Mouse (Mus musculus) embryonic fibroblast, embryonic 13.5 days (primary cell): ENCODE data around the gene Acpp. TPM values are rescaled to one million over a fixed set of nuclear protein-coding genes. Genes with fewer than 3 reads are reported as not detected.

Experiments used
- H3K27ac ChIP-seq: 2 replicates; pipeline ENCODE4 v1.5.1; 2012; ENCODE audit warnings: low read length, control low read depth, inconsistent platforms; ENCODE audit not compliant: insufficient read depth
- H3K4me1 ChIP-seq: 2 replicates; pipeline ENCODE4 v1.6.1; 2011; ENCODE audit warnings: low read length; ENCODE audit not compliant: control insufficient read depth, insufficient read depth
- H3K4me3 ChIP-seq: 2 replicates; pipeline ENCODE4 v1.5.1; 2011; ENCODE audit warnings: mild to moderate bottlenecking, control low read depth, low read length; ENCODE audit not compliant: insufficient read depth
- CTCF ChIP-seq: IDR thresholded peaks from 2 replicates; pipeline ENCODE4 v1.5.1; 2011; ENCODE audit warnings: mild to moderate bottlenecking, control low read depth, low read length, moderate library complexity, borderline replicate concordance; ENCODE audit not compliant: insufficient read depth
- POLR2A ChIP-seq: IDR thresholded peaks from 2 replicates; pipeline ENCODE4 v1.6.1; 2011; ENCODE audit warnings: low read depth, mild to moderate bottlenecking, control low read depth, low read length, moderate library complexity
- polyA plus RNA-seq: library from polyadenylated mRNA; stranded (reverse); fragments of >200 nt; gene quantifications from 2 replicates; pipeline ENCODE4 v1.2.4, GENCODE M21; 2011; ENCODE audit warnings: low read depth; ENCODE audit not compliant: missing spikeins, insufficient read length

Acpp gene
- polyA plus RNA-seq, 1 experiment = 0.84 TPM

DNA sequence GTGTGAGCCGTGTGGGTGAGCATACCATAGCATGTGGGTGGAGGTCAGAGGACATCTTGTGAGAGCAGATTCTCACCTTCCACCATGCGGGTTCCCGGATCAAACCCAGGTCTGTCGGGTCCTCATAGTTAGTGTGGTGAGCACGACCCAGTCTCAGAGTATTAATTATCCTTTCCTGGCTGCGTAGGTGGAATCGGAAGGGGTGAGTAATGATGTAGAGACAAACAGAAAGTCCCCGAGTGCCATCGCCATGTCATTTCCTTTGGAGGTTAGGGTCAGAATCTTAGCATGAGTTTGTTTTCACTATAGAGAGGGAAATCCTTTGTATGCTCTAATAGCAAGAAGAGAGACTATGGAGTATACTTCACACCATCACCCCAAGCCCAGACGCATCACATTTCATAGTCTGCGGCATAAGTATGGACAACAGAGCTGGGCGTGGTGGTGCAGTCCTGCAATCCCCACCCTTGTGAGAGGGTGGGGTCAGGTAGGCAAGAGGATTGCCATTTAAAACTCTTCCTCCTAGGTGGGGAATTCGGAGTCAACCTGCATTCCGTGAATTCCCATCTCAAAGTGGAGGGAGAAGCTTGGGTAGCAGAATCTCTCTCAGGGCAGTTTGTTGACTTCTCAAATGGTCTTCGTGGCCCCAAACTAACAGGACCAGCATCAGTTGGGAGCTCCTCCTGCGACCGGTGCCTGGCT lies 62.3 kb downstream of the Acpp start:
- Histone ChIP-seq H3K4me3 (no peak overlapping the region), H3K4me1 (no peaks in the 10 kb centered on the region), H3K27ac (no peak overlapping the region)
- no peak for TF ChIP-seq POLR2A
- TF ChIP-seq CTCF = no peak

DNA sequence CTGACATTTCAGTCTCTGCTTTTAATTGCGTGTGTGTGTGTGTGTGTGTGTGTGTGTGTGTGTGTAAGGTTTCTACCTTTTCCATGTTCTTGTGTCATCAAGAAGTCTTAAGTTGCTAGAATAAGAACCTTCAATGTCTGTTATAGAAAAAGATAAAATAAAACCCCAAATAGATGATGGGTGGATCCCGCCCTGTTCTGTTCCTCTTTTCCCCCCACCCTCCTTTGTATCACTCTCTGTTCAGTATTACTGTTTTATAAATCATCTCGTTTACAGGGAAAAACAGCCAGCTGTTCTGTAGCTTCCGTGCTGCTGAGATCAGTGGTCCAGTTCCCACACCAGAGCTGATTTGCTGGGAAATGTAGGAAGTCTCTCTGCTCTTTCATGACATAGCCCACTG lies 65.5 kb downstream of the Acpp start:
- H3K4me3 ChIP-seq = no peak overlapping the region
- TF ChIP-seq CTCF (no peak), POLR2A (no peak)
- H3K27ac ChIP-seq = no peak overlapping the region
- no peaks in the 10 kb centered on the region for H3K4me1 ChIP-seq

DNA sequence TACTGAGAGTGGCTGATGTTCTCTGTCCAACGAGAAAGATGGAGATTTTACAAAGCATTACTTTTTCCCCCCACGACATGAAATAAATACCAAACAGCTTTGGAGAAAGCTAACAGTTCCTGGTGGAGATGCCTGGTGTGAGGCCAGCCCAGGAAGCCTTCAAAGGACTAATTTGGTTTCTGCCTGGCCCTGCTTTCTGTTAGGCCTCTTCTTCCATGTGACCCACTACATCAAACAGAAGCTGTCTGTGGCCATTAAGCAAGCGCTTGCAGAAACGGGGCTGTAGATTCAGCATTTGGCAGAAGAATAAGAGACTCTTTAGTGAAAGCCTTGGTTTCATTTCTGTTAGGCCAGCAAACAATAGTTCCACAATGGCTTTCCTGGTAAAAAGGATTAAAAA lies 65.9 kb downstream of the Acpp start:
- Histone ChIP-seq H3K27ac (no peak overlapping the region), H3K4me3 (no peak overlapping the region), H3K4me1 (no peaks in the 10 kb centered on the region)
- TF ChIP-seq CTCF = no peak
- TF ChIP-seq POLR2A = no peak

DNA sequence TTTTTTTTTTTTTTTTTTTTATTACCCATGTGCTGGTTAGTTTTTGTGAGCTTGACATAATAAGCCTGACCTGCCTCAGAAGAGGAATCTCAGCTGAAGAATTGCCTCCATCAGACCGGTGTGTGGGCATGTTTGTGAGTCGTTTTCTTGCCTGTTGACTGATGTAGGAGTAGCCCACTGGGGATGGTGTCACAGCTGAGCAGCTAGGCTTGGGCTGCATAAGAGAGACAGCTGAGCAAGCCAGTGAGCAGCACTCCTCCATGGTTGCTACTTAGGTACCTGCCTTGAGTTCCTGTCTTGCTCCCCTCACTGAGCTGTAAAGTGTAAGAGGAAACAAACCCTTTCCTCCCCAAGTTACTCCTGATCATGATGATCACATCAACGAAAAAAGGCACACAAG lies 67.6 kb downstream of the Acpp start:
- H3K27ac ChIP-seq = no peak overlapping the region
- TF ChIP-seq POLR2A (no peak), CTCF (no peak)
- H3K4me3 ChIP-seq = no peak overlapping the region
- no peaks in the 10 kb centered on the region for H3K4me1 ChIP-seq

DNA sequence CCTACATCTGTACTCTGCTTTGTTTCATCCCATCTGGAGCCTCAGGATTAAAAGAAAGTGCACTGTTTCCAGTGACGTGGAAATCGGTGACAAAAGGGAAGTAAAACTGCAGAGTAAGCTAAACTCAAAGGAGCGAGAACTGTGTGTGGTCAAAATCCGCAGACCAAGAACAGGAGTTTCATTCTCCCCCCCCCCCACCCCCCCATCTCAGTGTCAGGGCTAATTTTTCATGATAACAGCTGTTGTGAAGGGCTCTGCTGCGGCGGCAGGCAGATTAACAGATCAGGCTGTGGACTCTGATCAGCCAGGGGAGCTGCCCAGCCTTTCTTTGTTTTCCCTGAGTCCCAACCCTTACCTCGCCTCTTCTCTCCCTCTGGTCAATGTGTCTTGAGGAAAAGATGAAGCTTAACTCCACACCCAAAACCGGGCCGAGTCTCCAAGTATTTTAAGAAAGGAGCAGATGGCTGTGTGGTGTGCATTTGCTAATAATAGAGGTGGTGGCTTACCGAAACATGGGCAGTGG lies 68.1 kb downstream of the Acpp start:
- no peak overlapping the region for H3K27ac ChIP-seq
- H3K4me3 ChIP-seq = no peak overlapping the region
- no peak for TF ChIP-seq POLR2A
- TF ChIP-seq CTCF = no peak
- H3K4me1 ChIP-seq = no peaks in the 10 kb centered on the region

DNA sequence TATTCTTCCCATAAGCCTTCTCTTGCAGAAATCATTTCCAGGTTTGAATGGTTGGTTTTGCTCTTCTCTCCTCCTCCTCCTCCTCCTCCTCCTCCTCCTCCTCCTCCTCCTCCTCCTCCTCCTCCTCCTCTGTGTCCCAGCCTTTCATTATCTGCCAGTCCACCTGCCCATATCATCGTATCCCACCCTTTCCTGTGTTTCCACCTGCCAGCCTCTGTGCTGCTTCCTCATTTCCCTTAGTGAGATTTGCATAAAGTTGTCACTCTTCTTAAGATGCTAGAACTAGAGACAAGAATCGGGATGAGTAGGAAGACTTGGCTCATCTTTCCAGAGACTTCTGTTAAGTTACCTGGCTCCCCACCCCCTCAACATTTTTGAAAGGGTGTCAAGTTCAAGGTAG lies 73.0 kb downstream of the Acpp start:
- no peak overlapping the region for H3K27ac ChIP-seq
- no peak overlapping the region for H3K4me3 ChIP-seq
- TF ChIP-seq POLR2A (no peak), CTCF (no peak)
- H3K4me1 ChIP-seq = peaks cover 6% of the 10 kb centered on the region

DNA sequence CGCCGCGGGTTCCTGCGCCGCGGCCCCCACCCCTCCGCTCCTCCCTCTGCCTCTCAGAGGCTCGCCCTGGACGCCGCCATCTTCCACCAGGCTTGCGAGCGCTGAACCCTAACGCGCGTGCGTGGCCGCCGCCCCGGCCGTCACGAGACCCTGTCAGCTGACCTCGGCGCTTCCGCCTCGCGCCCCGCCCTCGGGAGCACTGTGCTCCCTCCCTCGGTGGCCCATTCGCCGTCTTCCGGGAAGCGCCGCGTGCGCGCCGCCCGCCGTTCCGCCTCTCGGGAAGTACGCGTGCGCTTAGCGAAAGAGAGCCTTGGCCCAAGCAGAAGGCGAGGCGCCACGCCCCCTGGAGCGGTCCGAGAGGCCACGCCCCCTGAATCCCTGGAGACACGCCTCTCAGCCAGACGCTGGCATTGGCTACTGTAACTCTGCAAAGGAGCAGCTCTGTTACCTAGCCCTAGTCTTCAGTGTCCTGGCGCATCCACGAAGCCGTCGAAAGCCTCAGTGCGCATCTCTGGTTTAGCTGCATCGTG lies 74.7 kb downstream of the Acpp start, which contains the start of gene Dnajc13:
Dnajc13 (minus strand) TSS at position 108 of the 530 bp plus-strand sequence.
- H3K4me3 ChIP-seq = peak within 1 kb of the TSS; percentile 96
- TF ChIP-seq CTCF (no peak), POLR2A (peak; percentile 84)
- peaks cover 6% of the 10 kb centered on the region for H3K4me1 ChIP-seq
- peak within 1 kb of the TSS; percentile 38 for H3K27ac ChIP-seq

DNA sequence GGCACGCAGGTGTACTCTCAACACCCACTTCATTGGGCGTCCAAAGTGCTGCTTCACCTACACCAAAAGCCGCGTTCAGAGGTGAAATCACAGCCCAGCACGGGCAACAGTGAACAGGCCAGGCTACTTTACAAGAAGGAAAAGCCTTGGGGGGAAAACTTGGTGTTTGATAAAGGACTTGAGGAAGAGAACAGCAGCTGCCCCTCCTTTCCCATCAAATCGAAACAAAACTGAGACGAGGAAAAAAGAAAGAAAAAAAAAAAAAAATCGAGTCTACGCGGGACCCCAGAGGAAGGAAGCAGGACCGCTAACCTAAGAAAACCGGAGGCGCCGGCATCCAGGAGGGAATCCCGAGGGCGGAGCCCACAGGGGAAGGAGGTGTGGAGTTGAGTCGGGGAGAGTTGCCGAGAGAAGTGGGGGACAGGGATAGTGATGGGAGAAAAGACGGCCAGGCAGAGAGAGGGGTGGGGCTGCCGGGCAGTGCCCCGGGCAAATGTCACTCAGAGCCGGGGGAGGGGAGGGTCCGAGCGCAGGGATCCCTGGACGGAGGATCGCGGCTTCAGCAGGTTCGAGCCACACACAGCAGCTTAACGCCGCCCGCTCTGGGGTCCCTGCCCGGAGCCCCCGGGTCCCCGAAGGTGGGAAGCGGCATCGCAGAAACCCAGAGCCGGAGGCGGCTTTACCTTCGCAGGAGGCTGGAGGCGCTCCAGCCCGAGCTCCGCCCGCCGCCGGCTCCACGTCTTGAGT lies 75.4 kb downstream of the Acpp start:
- peaks cover 10% of the 10 kb centered on the region for H3K4me1 ChIP-seq
- TF ChIP-seq POLR2A (peak; percentile 26; the same call in 1 of the 2 replicates), CTCF (no peak)
- peak overlapping the region; percentile 38 for H3K27ac ChIP-seq
- H3K4me3 ChIP-seq = peak overlapping the region; percentile 96

DNA sequence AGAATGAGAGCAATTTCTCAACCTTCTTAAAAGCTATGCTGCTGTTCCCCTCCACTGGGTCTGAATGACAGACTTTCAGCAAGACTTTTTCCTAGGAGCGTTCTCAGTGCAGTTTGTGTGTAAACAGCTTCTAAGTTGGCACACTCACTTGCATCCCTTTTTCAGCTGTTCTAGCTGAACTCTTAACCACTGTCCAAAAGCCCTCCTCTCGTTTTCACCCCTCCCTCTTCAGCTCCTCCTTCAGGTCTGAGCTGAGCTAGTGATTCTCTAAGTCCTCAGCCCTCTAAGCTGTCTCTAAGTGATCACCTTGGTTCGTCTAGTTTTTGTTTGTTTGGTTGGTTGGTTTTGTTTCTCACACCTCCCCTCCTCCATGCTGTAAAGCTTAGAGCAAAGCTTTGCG lies 77.2 kb downstream of the Acpp start:
- H3K4me3 ChIP-seq = peak overlapping the region; percentile 12; the same call in 1 of the 2 replicates
- peaks cover 15% of the 10 kb centered on the region for H3K4me1 ChIP-seq
- H3K27ac ChIP-seq = no peak overlapping the region
- TF ChIP-seq CTCF = no peak
- TF ChIP-seq POLR2A = no peak
